8 mouse cellular contexts compared by ENCODE assay signal in the genomic region with DNA sequence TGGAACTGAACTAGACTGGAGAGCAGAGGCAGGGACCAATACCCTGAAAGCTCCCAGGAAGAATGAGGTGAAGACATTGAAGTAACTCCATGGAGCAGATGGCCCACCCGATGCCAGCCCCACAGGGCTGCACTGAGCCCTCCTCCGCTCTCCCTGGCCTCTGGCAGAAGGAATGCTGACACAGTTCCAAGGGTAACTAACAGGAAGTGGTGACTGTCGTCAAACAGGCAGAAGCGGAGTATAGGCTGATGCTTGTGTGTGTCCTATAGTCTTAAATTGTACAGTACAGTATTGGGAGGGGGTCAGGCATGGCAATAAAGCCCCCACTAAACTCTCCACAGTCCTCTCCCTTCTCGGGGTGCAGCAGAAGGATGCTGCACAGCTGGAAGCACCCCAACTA. TPM values are rescaled to one million over a fixed set of nuclear protein-coding genes. Genes with fewer than 3 reads are reported as not detected.
DNase-seq lines count a peak whose midpoint lies in the region; ATAC-seq lines count a peak whose summit lies in the region.
"Had no signal": no experiment of that assay in that cellular context is flagged by ENCODE, and none has a peak within 500 bp of the region (broad histone marks: within the 10 kb centered on the region; RNA-seq: fewer than 3 reads in every experiment).

No protein-coding gene starts in this region.

- WGBS in kidney, embryonic 16.5 days, result 56% methylated on average over 5 of the region's 5 CpGs
- 61% methylated on average over 5 of the region's 5 CpGs for WGBS in embryonic facial prominence, embryonic 13.5 days
- 27% methylated on average over 5 of the region's 5 CpGs for WGBS in liver, embryonic 13.5 days (ENCODE audit: insufficient replicate concordance)

- no peak for DNase-seq in kidney, adult 8-10 months
- DNase-seq in cerebellum, adult 11-12 months, result peak; percentile 40
- no peak for DNase-seq in liver, embryonic 13.5 days
- no peak for DNase-seq in frontal cortex, postnatal 14 days (ENCODE audit: low spot score in 2 of 2)

- no peak overlapping the region for H3K4me3 ChIP-seq in kidney, embryonic 16.5 days (ENCODE audit: low read length)
- no peak overlapping the region for H3K4me3 ChIP-seq in embryonic facial prominence, embryonic 13.5 days
- no peak overlapping the region for H3K4me3 ChIP-seq in liver, embryonic 13.5 days (replicated peaks)
- H3K4me3 ChIP-seq: myocyte had no signal

- no peaks in the 10 kb centered on the region for H3K9me3 ChIP-seq in kidney, embryonic 16.5 days (ENCODE audit: low read length)
- no peaks in the 10 kb centered on the region for H3K9me3 ChIP-seq in embryonic facial prominence, embryonic 13.5 days
- H3K9me3 ChIP-seq in liver, embryonic 13.5 days (replicated peaks), result no peaks in the 10 kb centered on the region

- no peaks in the 10 kb centered on the region for H3K27me3 ChIP-seq in kidney, embryonic 16.5 days (ENCODE audit: insufficient read depth, low read length)
- H3K27me3 ChIP-seq in embryonic facial prominence, embryonic 13.5 days, result no peaks in the 10 kb centered on the region
- H3K27me3 ChIP-seq in liver, embryonic 13.5 days, result 0 out of 2 replicates have a peak, but pooled peaks cover 2% of the 10 kb centered on the region

- peak; percentile 57; the same call in 1 of the 2 replicates for ATAC-seq in kidney, embryonic 16.5 days (ENCODE audit: low FRiP score, low TSS enrichment)
- no peak for ATAC-seq in embryonic facial prominence, embryonic 13.5 days (ENCODE audit: insufficient number of reproducible peaks, insufficient read depth, low FRiP score, low TSS enrichment, low read depth)
- ATAC-seq in liver, embryonic 13.5 days (ENCODE audit: low read depth), result no peak
- ATAC-seq in monocyte, adult 5-6 weeks (replicated peaks; ENCODE audit: insufficient number of reproducible peaks, low FRiP score, low TSS enrichment, poor library complexity, severe bottlenecking), result no peak

- 0 out of 2 replicates have a peak overlapping the region, but pooled peaks have one; percentile 11 for H3K4me2 ChIP-seq in kidney, embryonic 16.5 days (replicated peaks; ENCODE audit: low read depth, low read length)
- H3K4me2 ChIP-seq in embryonic facial prominence, embryonic 13.5 days, result no peak overlapping the region
- peak overlapping the region; percentile 52 for H3K4me2 ChIP-seq in liver, embryonic 13.5 days

- H3K36me3 ChIP-seq in kidney, embryonic 16.5 days (ENCODE audit: insufficient read depth, low read length), result peaks cover 22% of the 10 kb centered on the region
- peaks cover 28% of the 10 kb centered on the region for H3K36me3 ChIP-seq in embryonic facial prominence, embryonic 13.5 days
- H3K36me3 ChIP-seq in liver, embryonic 13.5 days, result no peaks in the 10 kb centered on the region

- peak overlapping the region; percentile 54; the same call in 1 of the 2 replicates for H3K27ac ChIP-seq in kidney, embryonic 16.5 days (ENCODE audit: low read length)
- H3K27ac ChIP-seq in embryonic facial prominence, embryonic 13.5 days, result 0 out of 2 replicates have a peak overlapping the region, but pooled peaks have one; percentile 44
- H3K27ac ChIP-seq in liver, embryonic 13.5 days, result peak overlapping the region; percentile 74; the same call in 1 of the 2 replicates

- peaks cover 25% of the 10 kb centered on the region for H3K4me1 ChIP-seq in kidney, embryonic 16.5 days (ENCODE audit: insufficient read depth, low read length)
- H3K4me1 ChIP-seq in embryonic facial prominence, embryonic 13.5 days, result peaks cover 55% of the 10 kb centered on the region
- peaks cover 54% of the 10 kb centered on the region for H3K4me1 ChIP-seq in liver, embryonic 13.5 days (replicated peaks)

- H3K9ac ChIP-seq in kidney, embryonic 16.5 days (replicated peaks; ENCODE audit: low read length), result no peak overlapping the region
- no peak overlapping the region for H3K9ac ChIP-seq in embryonic facial prominence, embryonic 13.5 days
- H3K9ac ChIP-seq in liver, embryonic 13.5 days, result no peak overlapping the region

RNA-seq across cellular contexts. Expression of gene Smad1, which starts 24.9 kb away (rescaled TPM):
- polyA plus RNA-seq in kidney, embryonic 16.5 days (2015; fragmentation: Nextera tagmentation; extraction: Ambion mirVana), result 38.3 and 42.8 TPM in 2 replicates
- 53.9 and 58.0 TPM in 2 replicates for polyA plus RNA-seq in embryonic facial prominence, embryonic 13.5 days (2015; fragmentation: Nextera tagmentation; extraction: Ambion mirVana)
- polyA plus RNA-seq in liver, embryonic 13.5 days (2015; fragmentation: Nextera tagmentation; extraction: Ambion mirVana), result 5.3 and 6.2 TPM in 2 replicates
- 20.4 to 33.2 TPM (median 21.8 TPM) in 3 replicates for total RNA-seq in monocyte, adult 5-6 weeks (2017)
